20 mouse cellular contexts compared by ENCODE assay signal in genomic region chr11:108963476-108964232, GRCm38 (mm10). TPM values are rescaled to one million over a fixed set of nuclear protein-coding genes. Genes with fewer than 3 reads are reported as not detected.
DNase-seq lines count a peak whose midpoint lies in the region; ATAC-seq and TF ChIP-seq lines count a peak whose summit lies in the region.
"Had no signal": no experiment of that assay in that cellular context is flagged by ENCODE, and none has a peak within 500 bp of the region (broad histone marks: within the 10 kb centered on the region; RNA-seq: fewer than 3 reads in every experiment).

No protein-coding gene starts in this region.

- no peak for TF ChIP-seq CTCF in forebrain, postnatal 0 days (IDR thresholded peaks at IDR 0.05; ENCODE audit: low read depth)
- no peak for TF ChIP-seq CTCF in CH12.LX (conservative IDR thresholded peaks at IDR 0.05 in 1 of 2, IDR thresholded peaks at IDR 0.05 in 1 of 2; ENCODE audit: low read depth in 2 of 2, low read length in 2 of 2)

- peak; percentile 1 for TF ChIP-seq RAD21 in CH12.LX (IDR thresholded peaks at IDR 0.05; ENCODE audit: low read depth, low read length)

- H3K9me3 ChIP-seq in forebrain, embryonic 11.5 days (ENCODE audit: control insufficient read depth, low read length): no peaks in the 10 kb centered on the region
- no peaks in the 10 kb centered on the region for H3K9me3 ChIP-seq in forebrain, postnatal 0 days (ENCODE audit: low read length)
- no peaks in the 10 kb centered on the region for H3K9me3 ChIP-seq in CH12.LX (replicated peaks; ENCODE audit: low read length)
- no peaks in the 10 kb centered on the region for H3K9me3 ChIP-seq in limb, embryonic 10.5 days (replicated peaks)
- H3K9me3 ChIP-seq: embryonic facial prominence, embryonic 13.5 days; forebrain, embryonic 15.5 days; heart, embryonic 10.5 days; hindbrain, embryonic 10.5 days; hindbrain, embryonic 15.5 days had no signal

- H3K4me3 ChIP-seq in forebrain, embryonic 11.5 days (ENCODE audit: low read depth, low read length): no peak overlapping the region
- H3K4me3 ChIP-seq in forebrain, postnatal 0 days (ENCODE audit: low read depth, low read length): no peak overlapping the region
- no peak overlapping the region for H3K4me3 ChIP-seq in CH12.LX (replicated peaks in 1 of 3; ENCODE audit: low read depth in 2 of 3, low read length in 2 of 3, poor library complexity in 1 of 3)
- no peak overlapping the region for H3K4me3 ChIP-seq in limb, embryonic 10.5 days
- H3K4me3 ChIP-seq: embryonic facial prominence, embryonic 13.5 days; forebrain, embryonic 15.5 days; heart, embryonic 10.5 days; hindbrain, embryonic 10.5 days; hindbrain, embryonic 15.5 days had no signal

- no peak overlapping the region for H3K9ac ChIP-seq in forebrain, embryonic 11.5 days (ENCODE audit: low read length)
- H3K9ac ChIP-seq in forebrain, postnatal 0 days: no peak overlapping the region
- H3K9ac ChIP-seq in CH12.LX (ENCODE audit: insufficient read depth, low read depth): no peak overlapping the region
- H3K9ac ChIP-seq: embryonic facial prominence, embryonic 13.5 days; forebrain, embryonic 15.5 days; hindbrain, embryonic 15.5 days had no signal

- no peak overlapping the region for H3K4me2 ChIP-seq in forebrain, embryonic 11.5 days (ENCODE audit: low read depth, low read length, severe bottlenecking)
- no peak overlapping the region for H3K4me2 ChIP-seq in forebrain, postnatal 0 days (ENCODE audit: low read depth)
- H3K4me2 ChIP-seq in CH12.LX (ENCODE audit: insufficient read depth, low read depth, poor library complexity, severe bottlenecking): peak overlapping the region; percentile 57
- H3K4me2 ChIP-seq: embryonic facial prominence, embryonic 13.5 days; forebrain, embryonic 15.5 days; hindbrain, embryonic 15.5 days had no signal

- no peak for ATAC-seq in forebrain, embryonic 11.5 days (replicated peaks; ENCODE audit: low FRiP score)
- ATAC-seq in forebrain, postnatal 0 days: no peak
- ATAC-seq: forebrain, embryonic 15.5 days had no signal

- no peaks in the 10 kb centered on the region for H3K36me3 ChIP-seq in forebrain, embryonic 11.5 days (ENCODE audit: control insufficient read depth, insufficient read depth, low read length)
- no peaks in the 10 kb centered on the region for H3K36me3 ChIP-seq in forebrain, postnatal 0 days (ENCODE audit: insufficient read depth)
- H3K36me3 ChIP-seq in CH12.LX (replicated peaks in 1 of 2; ENCODE audit: control insufficient read depth in 1 of 2, insufficient read depth in 1 of 2, low read length in 1 of 2): no peaks in the 10 kb centered on the region
- H3K36me3 ChIP-seq in limb, embryonic 10.5 days: no peaks in the 10 kb centered on the region
- H3K36me3 ChIP-seq: embryonic facial prominence, embryonic 13.5 days; forebrain, embryonic 15.5 days; heart, embryonic 10.5 days; hindbrain, embryonic 10.5 days; hindbrain, embryonic 15.5 days had no signal

- no peak for TF ChIP-seq POLR2A in CH12.LX (IDR thresholded peaks at IDR 0.05; ENCODE audit: low read depth, low read length)

- DNase-seq in forebrain, embryonic 11.5 days (ENCODE audit: low spot score): peak; percentile 25
- no peak for DNase-seq in forebrain, postnatal 0 days
- DNase-seq in left cerebral cortex, postnatal 4 days: peak; percentile 45
- DNase-seq in left cerebral cortex, adult 8-10 months (ENCODE audit: low spot score in 2 of 2): no peak
- DNase-seq in CH12.LX (ENCODE audit: extremely low read depth) (peak; percentile 85), adipocyte (ENCODE audit: low spot score) (no peak)
- no peak for DNase-seq in limb, embryonic 10.5 days (ENCODE audit: low spot score)
- no peak for DNase-seq in heart, postnatal 36 days
- DNase-seq: adrenal gland, postnatal 10 days; cerebellum, adult 18-20 months; cerebellum, adult 9-11 months; cerebellum, postnatal 36 days; gastrocnemius, postnatal 10 days; heart, adult 18-20 months; heart, postnatal 10 days had no signal

- dilution Hi-C loops in CH12.LX (cut with MboI; ENCODE audit: extremely low pct_ligation_motif_present, extremely low pct_unique_long_range_greater_than_20kb, low sequenced_read_pairs): no loop called here

- intact Hi-C loops in left cerebral cortex, postnatal 4 days (cut with DNase I): no loop called here
- intact Hi-C loops in heart, postnatal 36 days (cut with DNase I): no loop called here

- no peaks in the 10 kb centered on the region for H3K27me3 ChIP-seq in forebrain, embryonic 11.5 days (ENCODE audit: control insufficient read depth, insufficient read depth, low read length)
- H3K27me3 ChIP-seq in forebrain, postnatal 0 days (ENCODE audit: insufficient read depth, low read length): no peaks in the 10 kb centered on the region
- H3K27me3 ChIP-seq in CH12.LX (replicated peaks): no peaks in the 10 kb centered on the region
- H3K27me3 ChIP-seq in limb, embryonic 10.5 days (ENCODE audit: low read depth, poor library complexity, severe bottlenecking): no peaks in the 10 kb centered on the region
- H3K27me3 ChIP-seq: embryonic facial prominence, embryonic 13.5 days; forebrain, embryonic 15.5 days; hindbrain, embryonic 15.5 days had no signal

- no peaks in the 10 kb centered on the region; the same call in 1 of the 2 replicates for H3K4me1 ChIP-seq in forebrain, embryonic 11.5 days (replicated peaks; ENCODE audit: control insufficient read depth, insufficient read depth, low read length)
- H3K4me1 ChIP-seq in forebrain, postnatal 0 days (ENCODE audit: insufficient read depth): no peaks in the 10 kb centered on the region
- H3K4me1 ChIP-seq in CH12.LX (ENCODE audit: control insufficient read depth in 1 of 2, insufficient read depth in 2 of 2): peaks cover 5 to 25% of the 10 kb centered on the region in 2 experiments
- peaks cover 40% of the 10 kb centered on the region for H3K4me1 ChIP-seq in limb, embryonic 10.5 days
- H3K4me1 ChIP-seq: forebrain, embryonic 15.5 days had no signal

- no peaks in the 10 kb centered on the region for H3K79me2 ChIP-seq in CH12.LX (replicated peaks; ENCODE audit: control insufficient read depth, extremely low read depth, insufficient read depth, poor library complexity, severe bottlenecking)

- in situ Hi-C loops in CH12.LX (cut with MboI; ENCODE audit: low pct_ligation_motif_present, low pct_unique_long_range_greater_than_20kb, low sequenced_read_pairs): no loop called here

- 89% methylated on average over 15 of the region's 15 CpGs for WGBS in forebrain, embryonic 11.5 days
- 75% methylated on average over 15 of the region's 15 CpGs for WGBS in forebrain, postnatal 0 days
- 73% methylated on average over 15 of the region's 15 CpGs for WGBS in limb, embryonic 10.5 days

- no peak overlapping the region for H3K27ac ChIP-seq in forebrain, embryonic 11.5 days (ENCODE audit: low read depth, low read length)
- no peak overlapping the region for H3K27ac ChIP-seq in forebrain, postnatal 0 days (ENCODE audit: low read depth, low read length)
- no peak overlapping the region for H3K27ac ChIP-seq in CH12.LX (ENCODE audit: insufficient read depth, low read depth)
- H3K27ac ChIP-seq in limb, embryonic 10.5 days: 0 out of 2 replicates have a peak overlapping the region, but pooled peaks have one; percentile 7
- H3K27ac ChIP-seq: embryonic facial prominence, embryonic 13.5 days; forebrain, embryonic 15.5 days; heart, embryonic 10.5 days; hindbrain, embryonic 10.5 days; hindbrain, embryonic 15.5 days had no signal

- TF ChIP-seq EP300 in CH12.LX (IDR thresholded peaks at IDR 0.05; ENCODE audit: low read length): peak; percentile 97

TF ChIP-seq in CH12.LX, 34 proteins besides CTCF, POLR2A, EP300 and RAD21 (continues in another document):
- TF ChIP-seq ELF1 (IDR thresholded peaks at IDR 0.05; ENCODE audit: low read depth, low read length) (peak; percentile 26; the same call in 1 of the 2 replicates), NELFE (IDR thresholded peaks at IDR 0.05; ENCODE audit: low read depth, low read length) (no peak), IRF4 (IDR thresholded peaks at IDR 0.05; ENCODE audit: low read depth, low read length) (peak; percentile 95), RCOR1 (conservative IDR thresholded peaks at IDR 0.05; ENCODE audit: low read depth, low read length) (peak; percentile 79), TBP (conservative IDR thresholded peaks at IDR 0.05; ENCODE audit: low read depth, low read length) (no peak), ZMIZ1 (IDR thresholded peaks at IDR 0.05; ENCODE audit: low read depth, low read length) (peak; percentile 50; the same call in 1 of the 2 replicates), ZNF384 (IDR thresholded peaks at IDR 0.05; ENCODE audit: low read depth, low read length) (peak; percentile 64), BHLHE40 (IDR thresholded peaks at IDR 0.05; ENCODE audit: low read depth, low read length) (peak; percentile 80), TCF12 (IDR thresholded peaks at IDR 0.05; ENCODE audit: low read depth, low read length) (peak; percentile 67; the same call in 1 of the 2 replicates), MEF2A (IDR thresholded peaks at IDR 0.05; ENCODE audit: borderline replicate concordance, low read depth, low read length) (peak; percentile 79), CHD1 (IDR thresholded peaks at IDR 0.05; ENCODE audit: low read depth, low read length) (0 out of 2 replicates have a peak, but pooled peaks have one; percentile 44), MYC (IDR thresholded peaks at IDR 0.05; ENCODE audit: low read depth, low read length) (peak; percentile 65), ZC3H11A (IDR thresholded peaks at IDR 0.05; ENCODE audit: low read depth, low read length) (no peak), MAFK (IDR thresholded peaks at IDR 0.05; ENCODE audit: insufficient replicate concordance, low read length) (peak; percentile 70), ETS1 (conservative IDR thresholded peaks at IDR 0.05; ENCODE audit: low read depth, low read length) (peak; percentile 90), KAT2A (IDR thresholded peaks at IDR 0.05; ENCODE audit: insufficient replicate concordance, low read length) (no peak), JUND (conservative IDR thresholded peaks at IDR 0.05; ENCODE audit: low read depth, low read length) (peak; percentile 89), ZKSCAN1 (IDR thresholded peaks at IDR 0.05; ENCODE audit: borderline replicate concordance, low read depth, low read length) (no peak), MAX (IDR thresholded peaks at IDR 0.05; ENCODE audit: low read length) (peak; percentile 58)

RNA-seq across cellular contexts. Expression of gene Axin2, which starts 43.5 kb away (rescaled TPM):
- polyA plus RNA-seq in forebrain, embryonic 11.5 days (2014; fragmentation: Nextera tagmentation; extraction: Ambion mirVana): 20.9 and 23.9 TPM in 2 replicates
- 28.7 and 35.6 TPM in 2 replicates for total RNA-seq in forebrain, postnatal 0 days (2014; rRNA removed)
- 4.5 and 5.0 TPM in 2 replicates for polyA plus RNA-seq in forebrain, postnatal 0 days (2015; fragmentation: Nextera tagmentation; extraction: Ambion mirVana)
- total RNA-seq in left cerebral cortex, postnatal 4 days (2021): 10 to 100 TPM; 31.1 to 35.9 TPM
- 10 to 100 TPM; 36.3 to 40.8 (median 38.0) TPM for total RNA-seq in left cerebral cortex, adult 8-10 months (2022)
- 16.6 TPM in 2 replicates for total RNA-seq in CH12.LX (2012; rRNA removed)
- total RNA-seq in CH12.LX (2014; rRNA removed): 12.9 and 14.2 TPM in 2 replicates
- 27.1 and 29.9 TPM in 2 replicates for polyA plus RNA-seq in CH12.LX (2012; ENCODE audit: insufficient read length, low read depth)
- 13.1 and 13.4 TPM in 2 replicates for polyA plus RNA-seq in limb, embryonic 10.5 days (2016; fragmentation: Nextera tagmentation; extraction: Ambion mirVana)
- 1 to 10 TPM; 4.1 to 6.2 TPM for total RNA-seq in heart, postnatal 36 days (2021)

Comparison
In these comparisons a context has a peak if more than half of its experiments do, and no peak if none do; other contexts are left out.
1. DNase-seq: peak in forebrain, embryonic 11.5 days (single experiment), left cerebral cortex, postnatal 4 days (single experiment) and CH12.LX (single experiment); none in forebrain, postnatal 0 days (single experiment), left cerebral cortex, adult 8-10 months (0 of 2), limb, embryonic 10.5 days (single experiment), adipocyte (single experiment) and heart, postnatal 36 days (0 of 2).